Mouse (Mus musculus) lung, postnatal 0 days (tissue): ENCODE data around the gene Nmral1.

ENCODE experiments used
- CTCF ChIP-seq: IDR thresholded peaks from 2 replicates; pipeline ENCODE4 v1.5.1; 2016; ENCODE audit warnings: antibody characterized with exemption, mild to moderate bottlenecking
- EP300 ChIP-seq: IDR thresholded peaks from 2 replicates; pipeline ENCODE4 v1.6.1; 2016; ENCODE audit warnings: antibody characterized with exemption, mild to moderate bottlenecking, control low read depth

DNA sequence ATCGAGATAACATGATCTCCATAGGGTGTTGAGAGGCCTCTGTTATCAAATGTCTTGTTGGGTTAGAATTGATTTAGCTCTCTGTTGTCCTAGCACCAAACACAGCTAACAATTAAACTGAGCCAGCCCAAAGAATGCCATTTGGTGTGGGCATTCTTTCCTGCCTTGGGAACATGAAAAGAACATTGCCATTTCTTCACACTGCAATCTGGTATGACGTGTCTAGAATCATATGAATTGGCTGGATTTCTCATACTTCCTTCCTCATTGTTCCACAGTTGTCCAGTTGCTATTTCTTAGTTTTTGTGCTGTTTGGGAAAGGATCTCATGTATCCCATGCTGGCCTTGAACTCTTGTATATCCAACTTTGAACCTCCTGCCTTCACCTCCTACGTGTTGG lies 34.9 kb upstream of the Nmral1 start:
- TF ChIP-seq CTCF, result no peak
- TF ChIP-seq EP300, result no peak
